Mouse (Mus musculus): ENCODE measurements around the gene Pop7. TPM values are rescaled to one million over a fixed set of nuclear protein-coding genes. Genes with fewer than 3 reads are reported as not detected.
A peak's percentile ranks its signal among the peaks of the same experiment; 100 is the strongest.

Pop7 gene
- polyA plus RNA-seq, 1 experiment from 2014 or later, result 51.2 TPM

GRCm38 (mm10) chr5:137481138-137481537 is 21.2 kb downstream of the Pop7 start:
- Histone ChIP-seq H3K36me3 (ENCODE audit: insufficient read depth, low read length) (no peaks in the 10 kb centered on the region), H3K4me3 (ENCODE audit: low read length) (no peak overlapping the region), H3K4me1 (ENCODE audit: insufficient read depth, low read length) (peaks cover 7% of the 10 kb centered on the region; the same call in 1 of the 2 replicates), H3K27me3 (ENCODE audit: insufficient read depth, low read length) (peaks cover 10% of the 10 kb centered on the region; the same call in 1 of the 2 replicates), H3K9me3 (ENCODE audit: low read length) (no peaks in the 10 kb centered on the region), H3K4me2 (replicated peaks; ENCODE audit: low read depth, low read length) (no peak overlapping the region), H3K9ac (replicated peaks; ENCODE audit: low read length) (no peak overlapping the region), H3K27ac (ENCODE audit: low read length) (no peak overlapping the region)
- ATAC-seq (ENCODE audit: low FRiP score, low TSS enrichment), result no peak

- Histone ChIP-seq H3K27me3 (ENCODE audit: insufficient read depth, low read length) (no peaks in the 10 kb centered on the region), H3K27ac (ENCODE audit: low read length) (no peak within 1 kb of the TSS), H3K9ac (replicated peaks; ENCODE audit: low read length) (no peak within 1 kb of the TSS), H3K9me3 (ENCODE audit: low read length) (no peaks in the 10 kb centered on the region), H3K4me1 (ENCODE audit: insufficient read depth, low read length) (no peaks in the 10 kb centered on the region), H3K4me2 (replicated peaks; ENCODE audit: low read depth, low read length) (no peak within 1 kb of the TSS), H3K4me3 (ENCODE audit: low read length) (no peak within 1 kb of the TSS), H3K36me3 (ENCODE audit: insufficient read depth, low read length) (no peaks in the 10 kb centered on the region)
- 81% methylated on average over 5 of the region's 5 CpGs for WGBS
- no peak for ATAC-seq (ENCODE audit: low FRiP score, low TSS enrichment)
Observed at GRCm38 (mm10) chr5:137476964-137477363, 25.4 kb downstream of the Pop7 start, which contains the start of gene Zan. Zan (minus strand) TSS chr5:137477064.

GRCm38 (mm10) chr5:137474351-137474750 is 28.0 kb downstream of the Pop7 start:
- no peak overlapping the region for H3K27ac ChIP-seq (ENCODE audit: low read length)
- WGBS, result 44% methylated on average over 2 of the region's 2 CpGs
- H3K9me3 ChIP-seq (ENCODE audit: low read length), result no peaks in the 10 kb centered on the region
- no peaks in the 10 kb centered on the region for H3K36me3 ChIP-seq (ENCODE audit: insufficient read depth, low read length)
- no peak overlapping the region for H3K4me3 ChIP-seq (ENCODE audit: low read length)
- H3K4me2 ChIP-seq (replicated peaks; ENCODE audit: low read depth, low read length), result no peak overlapping the region
- H3K4me1 ChIP-seq (ENCODE audit: insufficient read depth, low read length), result no peaks in the 10 kb centered on the region
- H3K9ac ChIP-seq (replicated peaks; ENCODE audit: low read length), result no peak overlapping the region
- ATAC-seq (ENCODE audit: low FRiP score, low TSS enrichment), result no peak
- no peaks in the 10 kb centered on the region for H3K27me3 ChIP-seq (ENCODE audit: insufficient read depth, low read length)

- H3K9ac ChIP-seq (replicated peaks; ENCODE audit: low read length), result no peak overlapping the region
- no peaks in the 10 kb centered on the region for H3K27me3 ChIP-seq (ENCODE audit: insufficient read depth, low read length)
- H3K27ac ChIP-seq (ENCODE audit: low read length), result no peak overlapping the region
- no peak overlapping the region for H3K4me3 ChIP-seq (ENCODE audit: low read length)
- no peak overlapping the region for H3K4me2 ChIP-seq (replicated peaks; ENCODE audit: low read depth, low read length)
- no peaks in the 10 kb centered on the region for H3K9me3 ChIP-seq (ENCODE audit: low read length)
- H3K36me3 ChIP-seq (ENCODE audit: insufficient read depth, low read length), result no peaks in the 10 kb centered on the region
- no peaks in the 10 kb centered on the region for H3K4me1 ChIP-seq (ENCODE audit: insufficient read depth, low read length)
- no peak for ATAC-seq (ENCODE audit: low FRiP score, low TSS enrichment)
- WGBS, result 65% methylated on average over 5 of the region's 5 CpGs
Observed at GRCm38 (mm10) chr5:137472252-137472904, 29.9 kb downstream of the Pop7 start.

- Histone ChIP-seq H3K4me2 (replicated peaks; ENCODE audit: low read depth, low read length) (no peak overlapping the region), H3K27me3 (ENCODE audit: insufficient read depth, low read length) (no peaks in the 10 kb centered on the region), H3K4me1 (ENCODE audit: insufficient read depth, low read length) (no peaks in the 10 kb centered on the region), H3K9me3 (ENCODE audit: low read length) (no peaks in the 10 kb centered on the region), H3K9ac (replicated peaks; ENCODE audit: low read length) (no peak overlapping the region), H3K36me3 (ENCODE audit: insufficient read depth, low read length) (no peaks in the 10 kb centered on the region), H3K4me3 (ENCODE audit: low read length) (no peak overlapping the region), H3K27ac (ENCODE audit: low read length) (no peak overlapping the region)
- ATAC-seq (ENCODE audit: low FRiP score, low TSS enrichment), result no peak
- WGBS, result 91% methylated on average over 6 of the region's 6 CpGs
Observed at GRCm38 (mm10) chr5:137466946-137467345, 35.4 kb downstream of the Pop7 start.

- 39% methylated on average over 3 of the region's 3 CpGs for WGBS
- H3K27me3 ChIP-seq (ENCODE audit: insufficient read depth, low read length), result no peaks in the 10 kb centered on the region
- no peaks in the 10 kb centered on the region for H3K9me3 ChIP-seq (ENCODE audit: low read length)
- no peak overlapping the region for H3K4me2 ChIP-seq (replicated peaks; ENCODE audit: low read depth, low read length)
- H3K4me1 ChIP-seq (ENCODE audit: insufficient read depth, low read length), result no peaks in the 10 kb centered on the region
- H3K27ac ChIP-seq (ENCODE audit: low read length), result no peak overlapping the region
- no peaks in the 10 kb centered on the region for H3K36me3 ChIP-seq (ENCODE audit: insufficient read depth, low read length)
- ATAC-seq (ENCODE audit: low FRiP score, low TSS enrichment), result no peak
- no peak overlapping the region for H3K9ac ChIP-seq (replicated peaks; ENCODE audit: low read length)
- H3K4me3 ChIP-seq (ENCODE audit: low read length), result no peak overlapping the region
Observed at GRCm38 (mm10) chr5:137465049-137465448, 37.3 kb downstream of the Pop7 start.

- Histone ChIP-seq H3K27ac (ENCODE audit: low read length) (0 out of 2 replicates have a peak overlapping the region, but pooled peaks have one; percentile 4), H3K9ac (replicated peaks; ENCODE audit: low read length) (no peak overlapping the region), H3K9me3 (ENCODE audit: low read length) (no peaks in the 10 kb centered on the region), H3K4me2 (replicated peaks; ENCODE audit: low read depth, low read length) (no peak overlapping the region), H3K4me1 (ENCODE audit: insufficient read depth, low read length) (no peaks in the 10 kb centered on the region), H3K27me3 (ENCODE audit: insufficient read depth, low read length) (no peaks in the 10 kb centered on the region), H3K36me3 (ENCODE audit: insufficient read depth, low read length) (no peaks in the 10 kb centered on the region), H3K4me3 (ENCODE audit: low read length) (no peak overlapping the region)
- WGBS, result 36% methylated on average over 7 of the region's 7 CpGs
- peak; percentile 90 for ATAC-seq (ENCODE audit: low FRiP score, low TSS enrichment)
Observed at GRCm38 (mm10) chr5:137455866-137456591, 46.3 kb downstream of the Pop7 start.

- Histone ChIP-seq H3K9ac (replicated peaks; ENCODE audit: low read length) (no peak overlapping the region), H3K27ac (ENCODE audit: low read length) (no peak overlapping the region), H3K36me3 (ENCODE audit: insufficient read depth, low read length) (no peaks in the 10 kb centered on the region), H3K27me3 (ENCODE audit: insufficient read depth, low read length) (no peaks in the 10 kb centered on the region), H3K4me3 (ENCODE audit: low read length) (no peak overlapping the region), H3K4me2 (replicated peaks; ENCODE audit: low read depth, low read length) (no peak overlapping the region), H3K4me1 (ENCODE audit: insufficient read depth, low read length) (no peaks in the 10 kb centered on the region), H3K9me3 (ENCODE audit: low read length) (no peaks in the 10 kb centered on the region)
- 79% methylated on average over 6 of the region's 6 CpGs for WGBS
- ATAC-seq (ENCODE audit: low FRiP score, low TSS enrichment), result no peak
Observed at GRCm38 (mm10) chr5:137455206-137455605, 47.1 kb downstream of the Pop7 start.
